Mouse (Mus musculus): ENCODE results near the gene Tns1. TPM values are rescaled to one million over a fixed set of nuclear protein-coding genes. Genes with fewer than 3 reads are reported as not detected.
A peak's percentile ranks its signal among the peaks of the same experiment; 100 is the strongest.

Tns1 gene
- polyA plus RNA-seq, 1 experiment from 2014 or later = 28.8 TPM

DNA sequence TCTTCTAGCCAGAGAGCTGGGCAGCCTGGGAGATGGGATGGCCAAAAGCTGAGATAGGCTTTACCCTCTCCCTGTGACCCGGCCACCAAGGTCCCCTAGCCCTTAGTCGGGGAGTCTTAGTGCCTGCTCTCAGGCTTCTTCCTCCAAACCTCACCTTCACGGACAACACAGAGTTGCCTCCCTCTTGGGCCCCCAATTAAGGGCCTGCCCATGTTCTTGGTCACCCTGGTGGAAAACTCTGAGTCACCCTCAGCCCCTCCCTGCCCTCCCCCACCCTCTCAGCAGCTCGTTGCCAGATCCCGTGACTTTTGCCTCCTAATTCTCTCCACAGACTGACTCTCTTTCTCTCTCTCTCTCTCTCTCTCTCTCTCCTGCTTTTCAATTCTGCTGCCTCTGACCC is 39.5 kb downstream of the Tns1 start:
- H3K27ac ChIP-seq (replicated peaks) = peak overlapping the region; percentile 82
- TF ChIP-seq CTCF (IDR thresholded peaks at IDR 0.05; ENCODE audit: low read depth) (no peak), EP300 (optimal IDR thresholded peaks at IDR 0.05) (no peak)
- peaks cover 3% of the 10 kb centered on the region for H3K4me1 ChIP-seq (replicated peaks; ENCODE audit: control insufficient read depth, insufficient read depth)
- ATAC-seq (ENCODE audit: low FRiP score, low TSS enrichment) (peak; percentile 62), DNase-seq (ENCODE audit: low spot score) (peak; percentile 76)
- H3K9me3 ChIP-seq (ENCODE audit: control insufficient read depth, low read length) = no peaks in the 10 kb centered on the region
- no peak overlapping the region for H3K4me3 ChIP-seq (ENCODE audit: low read depth, low read length)
- H3K9ac ChIP-seq (ENCODE audit: low read length) = peak overlapping the region; percentile 41; the same call in 1 of the 2 replicates
- WGBS = 36% methylated on average over 5 of the region's 5 CpGs
- H3K4me2 ChIP-seq (replicated peaks; ENCODE audit: low read depth) = no peak overlapping the region
- H3K27me3 ChIP-seq (ENCODE audit: control insufficient read depth, insufficient read depth, low read length) = no peaks in the 10 kb centered on the region
- H3K36me3 ChIP-seq (ENCODE audit: control insufficient read depth, insufficient read depth, low read length) = no peaks in the 10 kb centered on the region

DNA sequence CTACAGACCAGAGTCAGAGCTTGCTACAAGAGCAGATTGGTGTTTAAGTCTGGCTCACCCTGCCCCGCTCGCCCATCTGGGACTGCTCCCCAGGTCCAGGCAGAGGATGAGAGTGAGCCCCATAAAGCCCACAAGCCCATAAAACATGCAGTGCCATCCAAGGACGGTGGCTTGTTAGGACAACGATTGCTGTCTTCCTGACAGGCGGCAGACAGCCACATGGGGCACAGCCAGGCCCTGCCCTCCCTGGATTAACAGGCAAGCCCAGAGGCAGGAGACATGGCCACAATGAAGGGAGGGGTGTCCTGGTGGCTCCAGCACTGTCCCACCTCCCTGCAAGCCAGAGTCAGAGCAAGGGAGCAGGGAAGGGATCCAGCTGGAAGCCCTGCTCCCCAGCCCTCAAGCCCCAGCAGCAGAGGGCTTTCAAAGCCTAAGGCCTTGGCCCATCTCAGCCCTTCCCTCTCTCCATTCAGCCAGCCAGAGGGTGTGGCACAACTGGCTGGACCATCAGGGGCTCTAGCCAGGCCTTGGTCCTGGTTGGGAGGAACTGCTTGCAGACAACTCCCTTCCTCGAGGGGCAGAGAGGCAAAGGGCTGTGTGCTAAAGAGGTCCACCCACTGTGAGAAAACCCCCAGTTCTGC is 40.1 kb downstream of the Tns1 start:
- Histone ChIP-seq H3K9ac (ENCODE audit: low read length) (peak overlapping the region; percentile 41; the same call in 1 of the 2 replicates), H3K4me3 (ENCODE audit: low read depth, low read length) (no peak overlapping the region), H3K9me3 (ENCODE audit: control insufficient read depth, low read length) (no peaks in the 10 kb centered on the region), H3K4me1 (replicated peaks; ENCODE audit: control insufficient read depth, insufficient read depth) (peaks cover 3% of the 10 kb centered on the region), H3K4me2 (replicated peaks; ENCODE audit: low read depth) (no peak overlapping the region), H3K36me3 (ENCODE audit: control insufficient read depth, insufficient read depth, low read length) (no peaks in the 10 kb centered on the region), H3K27ac (replicated peaks) (peak overlapping the region; percentile 82), H3K27me3 (ENCODE audit: control insufficient read depth, insufficient read depth, low read length) (no peaks in the 10 kb centered on the region)
- TF ChIP-seq EP300 (optimal IDR thresholded peaks at IDR 0.05) (no peak), CTCF (IDR thresholded peaks at IDR 0.05; ENCODE audit: low read depth) (peak; percentile 19; the same call in 1 of the 2 replicates)
- WGBS = 54% methylated on average over 6 of the region's 6 CpGs
- ATAC-seq (ENCODE audit: low FRiP score, low TSS enrichment) (peak; percentile 34), DNase-seq (ENCODE audit: low spot score) (peak; percentile 47)

DNA sequence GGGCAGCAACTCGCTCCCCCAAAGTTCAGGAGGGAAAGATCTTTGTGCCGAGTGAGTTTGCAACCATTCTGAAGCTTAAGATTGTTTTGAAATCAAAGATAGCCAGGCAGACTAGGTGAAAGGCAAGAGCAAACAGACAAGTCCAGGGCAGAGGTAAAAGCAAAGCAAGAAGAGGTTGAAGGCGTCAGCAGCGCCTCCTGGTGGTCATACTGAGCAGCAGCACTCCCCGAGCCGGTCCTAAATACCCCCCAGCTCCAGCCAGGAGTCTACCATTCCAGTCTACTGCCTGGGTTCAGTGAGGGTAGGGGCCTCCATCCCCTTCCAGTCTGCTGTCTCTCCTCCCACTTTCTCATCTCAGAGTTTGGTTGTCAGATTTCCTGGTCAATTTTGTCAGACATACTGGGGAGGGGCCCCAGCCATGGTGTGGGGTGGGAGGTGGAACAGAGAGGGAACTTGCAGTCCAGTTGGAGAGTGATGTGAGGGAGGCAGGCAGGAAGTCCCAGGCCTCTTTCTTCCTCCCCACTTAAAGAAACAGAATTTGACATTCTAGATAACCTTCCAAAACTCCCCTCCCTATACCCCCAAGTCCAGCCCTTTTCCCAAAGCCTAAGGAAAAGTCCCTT is 41.3 kb downstream of the Tns1 start:
- Histone ChIP-seq H3K9ac (ENCODE audit: low read length) (no peak overlapping the region), H3K9me3 (ENCODE audit: control insufficient read depth, low read length) (no peaks in the 10 kb centered on the region), H3K4me1 (replicated peaks; ENCODE audit: control insufficient read depth, insufficient read depth) (peaks cover 3% of the 10 kb centered on the region), H3K4me3 (ENCODE audit: low read depth, low read length) (no peak overlapping the region), H3K27ac (replicated peaks) (peak overlapping the region; percentile 76), H3K36me3 (ENCODE audit: control insufficient read depth, insufficient read depth, low read length) (no peaks in the 10 kb centered on the region), H3K27me3 (ENCODE audit: control insufficient read depth, insufficient read depth, low read length) (no peaks in the 10 kb centered on the region), H3K4me2 (replicated peaks; ENCODE audit: low read depth) (no peak overlapping the region)
- ATAC-seq (ENCODE audit: low FRiP score, low TSS enrichment) (peak; percentile 58), DNase-seq (ENCODE audit: low spot score) (peak; percentile 79)
- TF ChIP-seq CTCF (IDR thresholded peaks at IDR 0.05; ENCODE audit: low read depth) = peak; percentile 92
- no peak for TF ChIP-seq EP300 (optimal IDR thresholded peaks at IDR 0.05)
- WGBS = 14% methylated on average over 6 of the region's 6 CpGs

DNA sequence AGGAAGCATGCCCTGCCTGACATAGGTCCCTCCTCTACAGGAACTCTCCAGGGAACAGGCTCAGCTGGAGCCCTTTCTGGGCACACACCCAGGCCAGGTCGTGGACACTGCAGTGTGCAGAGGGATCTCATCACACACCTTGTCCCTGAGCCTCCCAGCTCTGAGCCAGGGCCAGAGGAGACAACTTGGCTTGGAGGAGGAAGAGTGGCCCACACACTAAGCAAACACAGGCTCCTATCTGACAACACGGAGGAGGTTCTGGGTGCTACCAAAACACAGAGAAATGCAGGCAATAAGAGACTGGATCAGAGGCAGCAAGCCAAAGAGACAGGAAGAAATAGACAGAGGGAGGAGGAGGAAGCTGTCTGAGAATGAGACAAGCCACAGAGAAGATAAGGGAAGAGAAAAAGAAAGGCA is 42.7 kb downstream of the Tns1 start:
- Histone ChIP-seq H3K9me3 (ENCODE audit: control insufficient read depth, low read length) (no peaks in the 10 kb centered on the region), H3K36me3 (ENCODE audit: control insufficient read depth, insufficient read depth, low read length) (no peaks in the 10 kb centered on the region), H3K9ac (ENCODE audit: low read length) (no peak overlapping the region), H3K4me3 (ENCODE audit: low read depth, low read length) (no peak overlapping the region), H3K4me2 (replicated peaks; ENCODE audit: low read depth) (no peak overlapping the region), H3K27me3 (ENCODE audit: control insufficient read depth, insufficient read depth, low read length) (no peaks in the 10 kb centered on the region), H3K4me1 (replicated peaks; ENCODE audit: control insufficient read depth, insufficient read depth) (peaks cover 3% of the 10 kb centered on the region), H3K27ac (replicated peaks) (peak overlapping the region; percentile 76)
- TF ChIP-seq EP300 (optimal IDR thresholded peaks at IDR 0.05) (no peak), CTCF (IDR thresholded peaks at IDR 0.05; ENCODE audit: low read depth) (no peak)
- peak; percentile 33 for ATAC-seq (ENCODE audit: low FRiP score, low TSS enrichment)
- DNase-seq (ENCODE audit: low spot score) = peak; percentile 47
- WGBS = 14% methylated on average over 2 of the region's 2 CpGs

DNA sequence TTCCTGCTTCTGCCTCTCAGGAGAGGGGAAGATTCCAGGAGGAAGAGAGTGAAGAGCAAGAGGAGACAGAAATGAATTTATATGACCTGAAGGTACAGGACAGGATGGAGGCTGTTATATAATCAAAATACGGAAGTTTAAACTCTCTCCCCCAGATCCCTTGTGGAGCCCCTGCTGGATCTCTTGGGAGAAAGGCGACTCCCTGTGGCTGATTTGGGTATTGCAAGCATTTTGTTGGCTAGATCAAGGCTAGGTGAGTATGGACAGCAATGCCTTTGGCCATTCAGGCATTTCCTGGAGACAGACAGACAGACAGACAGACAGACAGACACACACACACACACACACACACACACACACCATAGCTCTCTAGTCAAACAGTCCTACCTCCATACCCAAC is 46.9 kb downstream of the Tns1 start:
- Histone ChIP-seq H3K36me3 (ENCODE audit: control insufficient read depth, insufficient read depth, low read length) (no peaks in the 10 kb centered on the region), H3K27ac (replicated peaks) (no peak overlapping the region), H3K4me3 (ENCODE audit: low read depth, low read length) (no peak overlapping the region), H3K27me3 (ENCODE audit: control insufficient read depth, insufficient read depth, low read length) (no peaks in the 10 kb centered on the region), H3K9ac (ENCODE audit: low read length) (no peak overlapping the region), H3K4me1 (replicated peaks; ENCODE audit: control insufficient read depth, insufficient read depth) (no peaks in the 10 kb centered on the region), H3K9me3 (ENCODE audit: control insufficient read depth, low read length) (no peaks in the 10 kb centered on the region), H3K4me2 (replicated peaks; ENCODE audit: low read depth) (no peak overlapping the region)
- DNase-seq (ENCODE audit: low spot score) (peak; percentile 84), ATAC-seq (ENCODE audit: low FRiP score, low TSS enrichment) (no peak)
- WGBS = 0% methylated on average over 2 of the region's 2 CpGs
- TF ChIP-seq CTCF (IDR thresholded peaks at IDR 0.05; ENCODE audit: low read depth) = peak; percentile 92
- TF ChIP-seq EP300 (optimal IDR thresholded peaks at IDR 0.05) = no peak

DNA sequence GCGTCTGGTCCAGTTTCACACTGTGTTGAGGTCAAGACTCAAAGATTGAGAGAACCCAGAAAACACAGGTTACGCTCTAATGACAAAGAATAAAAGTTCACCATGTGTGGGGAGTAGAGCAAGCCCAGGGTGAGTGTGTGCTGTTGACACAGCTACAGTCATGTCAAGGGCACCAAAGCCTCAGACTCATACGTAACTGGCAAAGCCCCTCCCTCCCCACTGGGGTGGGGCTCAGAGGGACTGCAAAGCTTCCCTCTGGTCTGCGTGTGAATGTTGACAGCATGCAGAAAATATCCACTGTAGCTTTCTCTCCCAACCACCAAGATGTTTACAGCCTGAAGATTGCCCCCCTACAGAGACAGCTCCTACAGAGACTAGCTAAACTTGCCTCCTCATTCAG is 48.0 kb downstream of the Tns1 start:
- no peak overlapping the region for H3K4me2 ChIP-seq (replicated peaks; ENCODE audit: low read depth)
- H3K27ac ChIP-seq (replicated peaks) = no peak overlapping the region
- ATAC-seq (ENCODE audit: low FRiP score, low TSS enrichment) (peak; percentile 77), DNase-seq (ENCODE audit: low spot score) (peak; percentile 71)
- no peaks in the 10 kb centered on the region for H3K27me3 ChIP-seq (ENCODE audit: control insufficient read depth, insufficient read depth, low read length)
- H3K4me3 ChIP-seq (ENCODE audit: low read depth, low read length) = no peak overlapping the region
- H3K36me3 ChIP-seq (ENCODE audit: control insufficient read depth, insufficient read depth, low read length) = no peaks in the 10 kb centered on the region
- H3K9ac ChIP-seq (ENCODE audit: low read length) = no peak overlapping the region
- WGBS = 41% methylated on average over 4 of the region's 4 CpGs
- TF ChIP-seq CTCF (IDR thresholded peaks at IDR 0.05; ENCODE audit: low read depth) = no peak
- TF ChIP-seq EP300 (optimal IDR thresholded peaks at IDR 0.05) = no peak
- H3K9me3 ChIP-seq (ENCODE audit: control insufficient read depth, low read length) = no peaks in the 10 kb centered on the region
- H3K4me1 ChIP-seq (replicated peaks; ENCODE audit: control insufficient read depth, insufficient read depth) = no peaks in the 10 kb centered on the region
